Mouse (Mus musculus) limb, embryonic 13.5 days (tissue): ENCODE results near the gene Znrf4. TPM values are rescaled to one million over a fixed set of nuclear protein-coding genes. Genes with fewer than 3 reads are reported as not detected.
"Not testable (repeated sequence)": the region's sequence is repeated elsewhere in the genome, so short reads cannot be mapped to it uniquely, and the experiment has no call there.

ENCODE experiments used
- ATAC-seq: fragments of 200-750 bp; cut with Nextera tagmentation; 2 replicates; pipeline ENCODE4 v1.8.0; 2017; ENCODE audit warnings: low read depth, moderate number of reproducible peaks, moderate TSS enrichment; ENCODE audit not compliant: low FRiP score
- H3K27ac ChIP-seq: fragments of 300-500 bp; sonication (generic); 2 replicates; pipeline ENCODE4 v1.5.1; 2015; ENCODE audit warnings: inconsistent platforms, mild to moderate bottlenecking, moderate library complexity
- H3K27me3 ChIP-seq: fragments of 300-500 bp; sonication (generic); 2 replicates; pipeline ENCODE4 v1.6.1; 2015; ENCODE audit warnings: mild to moderate bottlenecking, inconsistent platforms
- H3K36me3 ChIP-seq: fragments of 300-500 bp; sonication (generic); 2 replicates; pipeline ENCODE4 v1.6.1; 2015; ENCODE audit warnings: inconsistent platforms, mild to moderate bottlenecking, moderate library complexity
- H3K4me1 ChIP-seq: fragments of 300-500 bp; sonication (generic); 2 replicates; pipeline ENCODE4 v1.6.1; 2015; ENCODE audit warnings: inconsistent platforms
- H3K4me2 ChIP-seq: fragments of 300-500 bp; sonication (generic); replicated peaks from 2 replicates; pipeline ENCODE4 v1.6.1; 2015; ENCODE audit warnings: inconsistent platforms, mild to moderate bottlenecking, moderate library complexity
- H3K4me3 ChIP-seq: fragments of 300-500 bp; sonication (generic); 2 replicates; pipeline ENCODE4 v1.5.1; 2015; ENCODE audit warnings: moderate library complexity, mild to moderate bottlenecking, inconsistent platforms
- H3K9ac ChIP-seq: fragments of 300-500 bp; sonication (generic); 2 replicates; pipeline ENCODE4 v1.6.1; 2015; ENCODE audit warnings: mild to moderate bottlenecking, inconsistent platforms
- H3K9me3 ChIP-seq: fragments of 300-500 bp; sonication (generic); 2 replicates; pipeline ENCODE4 v1.6.1; 2016; ENCODE audit warnings: inconsistent platforms
- WGBS: fragments of 180-500 bp; shearing (Covaris S2); methylation state at CpG from one replicate; pipeline ENCODE4 v1.1.7; 2015; 5-methylcytosine and 5-hydroxymethylcytosine counted together
- polyA plus RNA-seq: library from polyadenylated mRNA; unstranded; fragments of >200 nt; fragmentation: Nextera tagmentation; extraction: Ambion mirVana; gene quantifications from 2 replicates; pipeline ENCODE4 v1.2.1, GENCODE M21; 2015

Znrf4 gene
- polyA plus RNA-seq, 1 experiment from 2014 or later, result not detected

GRCm38 (mm10) chr17:56505401-56505800 is 6.8 kb downstream of the Znrf4 start:
- Histone ChIP-seq H3K4me3 (no peak overlapping the region), H3K4me1 (peaks cover 10% of the 10 kb centered on the region; the same call in 1 of the 2 replicates), H3K9ac (no peak overlapping the region), H3K9me3 (peaks cover 9% of the 10 kb centered on the region), H3K27me3 (peaks cover 24% of the 10 kb centered on the region), H3K4me2 (no peak overlapping the region), H3K36me3 (no peaks in the 10 kb centered on the region), H3K27ac (no peak overlapping the region)
- 71% methylated on average over 10 of the region's 10 CpGs for WGBS
- ATAC-seq, result no peak

- H3K4me3 ChIP-seq, result no peak overlapping the region
- WGBS, result 40% methylated on average over 9 of the region's 9 CpGs
- no peak overlapping the region for H3K27ac ChIP-seq
- H3K4me2 ChIP-seq, result no peak overlapping the region
- peaks cover 6% of the 10 kb centered on the region; the same call in 1 of the 2 replicates for H3K4me1 ChIP-seq
- no peak for ATAC-seq
- H3K36me3 ChIP-seq, result no peaks in the 10 kb centered on the region
- H3K27me3 ChIP-seq, result no peaks in the 10 kb centered on the region
- no peak overlapping the region for H3K9ac ChIP-seq
- H3K9me3 ChIP-seq, result peaks cover 22% of the 10 kb centered on the region
Measured at GRCm38 (mm10) chr17:56502526-56502925, 9.7 kb downstream of the Znrf4 start.

GRCm38 (mm10) chr17:56501635-56502400 is 10.4 kb downstream of the Znrf4 start:
- not testable (repeated sequence) for H3K36me3 ChIP-seq, H3K9ac ChIP-seq, H3K27me3 ChIP-seq, H3K4me1 ChIP-seq, ATAC-seq, H3K4me2 ChIP-seq, H3K4me3 ChIP-seq, H3K27ac ChIP-seq
- 38% methylated on average over 2 of the region's 2 CpGs for WGBS
- H3K9me3 ChIP-seq, result peaks cover 27% of the 10 kb centered on the region

- WGBS, result 80% methylated on average over 5 of the region's 5 CpGs
- no peaks in the 10 kb centered on the region for H3K27me3 ChIP-seq
- H3K4me1 ChIP-seq, result no peaks in the 10 kb centered on the region
- peaks cover 49% of the 10 kb centered on the region for H3K9me3 ChIP-seq
- H3K36me3 ChIP-seq, result no peaks in the 10 kb centered on the region
- no peak overlapping the region for H3K27ac ChIP-seq
- H3K9ac ChIP-seq, result no peak overlapping the region
- ATAC-seq, result no peak
- no peak overlapping the region for H3K4me2 ChIP-seq
- no peak overlapping the region for H3K4me3 ChIP-seq
Measured at GRCm38 (mm10) chr17:56499229-56499628, 13.0 kb downstream of the Znrf4 start.

- WGBS, result 66% methylated on average over 2 of the region's 2 CpGs
- Histone ChIP-seq H3K9me3 (peaks cover 74% of the 10 kb centered on the region), H3K4me1 (no peaks in the 10 kb centered on the region), H3K27ac (no peak overlapping the region), H3K36me3 (no peaks in the 10 kb centered on the region), H3K27me3 (no peaks in the 10 kb centered on the region), H3K4me2 (no peak overlapping the region), H3K9ac (no peak overlapping the region), H3K4me3 (no peak overlapping the region)
- ATAC-seq, result no peak
Measured at GRCm38 (mm10) chr17:56494480-56494879, 17.8 kb downstream of the Znrf4 start.

- H3K4me3 ChIP-seq, result no peak overlapping the region
- WGBS, result 87% methylated on average over 2 of the region's 2 CpGs
- H3K9ac ChIP-seq, result no peak overlapping the region
- H3K4me2 ChIP-seq, result no peak overlapping the region
- no peaks in the 10 kb centered on the region for H3K4me1 ChIP-seq
- peaks cover 70% of the 10 kb centered on the region for H3K9me3 ChIP-seq
- ATAC-seq, result no peak
- H3K36me3 ChIP-seq, result no peaks in the 10 kb centered on the region
- no peak overlapping the region for H3K27ac ChIP-seq
- no peaks in the 10 kb centered on the region for H3K27me3 ChIP-seq
Measured at GRCm38 (mm10) chr17:56493841-56494240, 18.4 kb downstream of the Znrf4 start.

- peaks cover 13% of the 10 kb centered on the region; the same call in 1 of the 2 replicates for H3K4me1 ChIP-seq
- H3K4me3 ChIP-seq, result no peak overlapping the region
- no peak overlapping the region for H3K4me2 ChIP-seq
- WGBS, result 82% methylated on average over 7 of the region's 7 CpGs
- H3K27ac ChIP-seq, result no peak overlapping the region
- no peaks in the 10 kb centered on the region for H3K27me3 ChIP-seq
- peaks cover 44% of the 10 kb centered on the region for H3K9me3 ChIP-seq
- ATAC-seq, result no peak
- no peaks in the 10 kb centered on the region for H3K36me3 ChIP-seq
- H3K9ac ChIP-seq, result no peak overlapping the region
Measured at GRCm38 (mm10) chr17:56490438-56491152, 21.6 kb downstream of the Znrf4 start.

GRCm38 (mm10) chr17:56488028-56488427 is 24.2 kb downstream of the Znrf4 start:
- Histone ChIP-seq H3K9ac (no peak overlapping the region), H3K4me3 (no peak overlapping the region), H3K4me1 (peaks cover 13% of the 10 kb centered on the region; the same call in 1 of the 2 replicates), H3K9me3 (peaks cover 20% of the 10 kb centered on the region), H3K27me3 (no peaks in the 10 kb centered on the region), H3K4me2 (peak overlapping the region; percentile 36; the same call in 1 of the 2 replicates), H3K27ac (no peak overlapping the region; the same call in 1 of the 2 replicates), H3K36me3 (no peaks in the 10 kb centered on the region)
- 8% methylated on average over 12 of the region's 12 CpGs for WGBS
- no peak for ATAC-seq

GRCm38 (mm10) chr17:56487441-56487888 is 24.8 kb downstream of the Znrf4 start:
- no peak overlapping the region for H3K9ac ChIP-seq
- 5% methylated on average over 10 of the region's 16 CpGs for WGBS
- H3K27me3 ChIP-seq, result no peaks in the 10 kb centered on the region
- peak; percentile 80 for ATAC-seq
- no peak overlapping the region for H3K4me3 ChIP-seq
- peak overlapping the region; percentile 55; the same call in 1 of the 2 replicates for H3K27ac ChIP-seq
- peaks cover 15% of the 10 kb centered on the region for H3K9me3 ChIP-seq
- peaks cover 13% of the 10 kb centered on the region; the same call in 1 of the 2 replicates for H3K4me1 ChIP-seq
- H3K36me3 ChIP-seq, result no peaks in the 10 kb centered on the region
- H3K4me2 ChIP-seq, result peak overlapping the region; percentile 36

- no peak overlapping the region for H3K4me2 ChIP-seq
- no peak for ATAC-seq
- 93% methylated on average over 9 of the region's 9 CpGs for WGBS
- no peaks in the 10 kb centered on the region; the same call in 1 of the 2 replicates for H3K27me3 ChIP-seq
- H3K27ac ChIP-seq, result no peak overlapping the region
- H3K4me1 ChIP-seq, result peaks cover 13% of the 10 kb centered on the region; the same call in 1 of the 2 replicates
- H3K36me3 ChIP-seq, result no peaks in the 10 kb centered on the region
- H3K9me3 ChIP-seq, result peaks cover 3% of the 10 kb centered on the region; the same call in 1 of the 2 replicates
- no peak overlapping the region for H3K9ac ChIP-seq
- H3K4me3 ChIP-seq, result no peak overlapping the region
Measured at GRCm38 (mm10) chr17:56485926-56486325, 26.3 kb downstream of the Znrf4 start.

- no peaks in the 10 kb centered on the region; the same call in 1 of the 2 replicates for H3K27me3 ChIP-seq
- no peak overlapping the region for H3K27ac ChIP-seq
- H3K36me3 ChIP-seq, result no peaks in the 10 kb centered on the region
- no peak overlapping the region for H3K4me3 ChIP-seq
- ATAC-seq, result no peak
- H3K9ac ChIP-seq, result no peak overlapping the region
- 79% methylated on average over 9 of the region's 9 CpGs for WGBS
- H3K4me2 ChIP-seq, result no peak overlapping the region
- H3K9me3 ChIP-seq, result no peaks in the 10 kb centered on the region
- H3K4me1 ChIP-seq, result peaks cover 13% of the 10 kb centered on the region; the same call in 1 of the 2 replicates
Measured at GRCm38 (mm10) chr17:56485118-56485517, 27.1 kb downstream of the Znrf4 start.

GRCm38 (mm10) chr17:56482671-56483070 is 29.6 kb downstream of the Znrf4 start:
- Histone ChIP-seq H3K9me3 (no peaks in the 10 kb centered on the region), H3K4me3 (no peak overlapping the region), H3K27ac (no peak overlapping the region), H3K4me2 (no peak overlapping the region), H3K4me1 (peaks cover 12% of the 10 kb centered on the region; the same call in 1 of the 2 replicates), H3K36me3 (no peaks in the 10 kb centered on the region), H3K9ac (no peak overlapping the region), H3K27me3 (peaks cover 8% of the 10 kb centered on the region)
- WGBS, result 71% methylated on average over 1 of the region's 1 CpGs
- no peak for ATAC-seq
